Mouse (Mus musculus): ENCODE measurements around the gene Rufy4. TPM values are rescaled to one million over a fixed set of nuclear protein-coding genes. Genes with fewer than 3 reads are reported as not detected.

Gene Rufy4
- polyA plus RNA-seq, 1 experiment from 2014 or later, result not detected

GRCm38 (mm10) chr1:74130883-74131659, 5.7 kb downstream of the Rufy4 start:
- H3K36me3 ChIP-seq (ENCODE audit: control insufficient read depth, insufficient read depth), result no peaks in the 10 kb centered on the region
- 63% methylated on average over 8 of the region's 8 CpGs for WGBS (ENCODE audit: insufficient replicate concordance)
- H3K27ac ChIP-seq (ENCODE audit: low read length), result no peak overlapping the region
- peaks cover 8% of the 10 kb centered on the region; the same call in 1 of the 2 replicates for H3K4me1 ChIP-seq (ENCODE audit: control insufficient read depth, low read depth, low read length)
- ATAC-seq (ENCODE audit: low read depth), result no peak
- no peaks in the 10 kb centered on the region for H3K9me3 ChIP-seq (replicated peaks; ENCODE audit: control insufficient read depth, low read length)
- no peak overlapping the region for H3K9ac ChIP-seq (ENCODE audit: low read depth, low read length)
- no peaks in the 10 kb centered on the region for H3K27me3 ChIP-seq (ENCODE audit: control insufficient read depth, insufficient read depth, low read depth, low read length)
- H3K4me3 ChIP-seq (ENCODE audit: low read depth, low read length), result no peak overlapping the region
- H3K4me2 ChIP-seq (ENCODE audit: low read depth, low read length), result no peak overlapping the region

- no peak overlapping the region for H3K4me3 ChIP-seq (ENCODE audit: low read depth, low read length)
- no peak overlapping the region for H3K4me2 ChIP-seq (ENCODE audit: low read depth, low read length)
- H3K9me3 ChIP-seq (replicated peaks; ENCODE audit: control insufficient read depth, low read length), result no peaks in the 10 kb centered on the region
- 53% methylated on average over 3 of the region's 3 CpGs for WGBS (ENCODE audit: insufficient replicate concordance)
- no peak for ATAC-seq (ENCODE audit: low read depth)
- H3K9ac ChIP-seq (ENCODE audit: low read depth, low read length), result no peak overlapping the region
- no peaks in the 10 kb centered on the region for H3K27me3 ChIP-seq (ENCODE audit: control insufficient read depth, insufficient read depth, low read depth, low read length)
- no peaks in the 10 kb centered on the region for H3K36me3 ChIP-seq (ENCODE audit: control insufficient read depth, insufficient read depth)
- H3K27ac ChIP-seq (ENCODE audit: low read length), result no peak overlapping the region
- peaks cover 8% of the 10 kb centered on the region; the same call in 1 of the 2 replicates for H3K4me1 ChIP-seq (ENCODE audit: control insufficient read depth, low read depth, low read length)
These were observed 6.7 kb downstream of the Rufy4 start for GRCm38 (mm10) chr1:74132011-74132410.

DNA sequence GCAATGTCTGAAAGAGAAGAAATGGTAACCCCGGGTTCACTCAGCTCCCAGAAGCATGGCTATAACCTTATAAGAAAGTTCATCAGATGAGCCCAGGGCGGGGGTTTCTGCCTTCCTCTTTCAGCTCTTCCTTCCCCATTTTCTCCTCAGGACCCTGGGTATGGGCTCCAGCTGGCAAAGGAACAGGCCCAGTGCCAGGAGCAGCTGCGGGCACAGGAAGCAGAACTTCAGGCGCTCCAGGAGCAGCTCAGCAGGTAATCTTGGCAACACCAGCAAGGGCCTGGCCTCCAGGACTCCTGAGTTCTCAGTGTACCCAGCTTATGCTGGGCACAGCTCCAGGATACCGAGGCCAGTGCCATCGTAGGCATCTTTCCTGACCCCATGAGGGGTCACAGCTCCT, 8.6 kb downstream of the Rufy4 start:
- 35% methylated on average over 6 of the region's 6 CpGs for WGBS (ENCODE audit: insufficient replicate concordance)
- H3K9me3 ChIP-seq (replicated peaks; ENCODE audit: control insufficient read depth, low read length), result no peaks in the 10 kb centered on the region
- H3K27ac ChIP-seq (ENCODE audit: low read length), result no peak overlapping the region
- H3K4me2 ChIP-seq (ENCODE audit: low read depth, low read length), result no peak overlapping the region
- H3K4me3 ChIP-seq (ENCODE audit: low read depth, low read length), result no peak overlapping the region
- no peak overlapping the region for H3K9ac ChIP-seq (ENCODE audit: low read depth, low read length)
- no peaks in the 10 kb centered on the region for H3K27me3 ChIP-seq (ENCODE audit: control insufficient read depth, insufficient read depth, low read depth, low read length)
- peaks cover 8% of the 10 kb centered on the region; the same call in 1 of the 2 replicates for H3K4me1 ChIP-seq (ENCODE audit: control insufficient read depth, low read depth, low read length)
- no peaks in the 10 kb centered on the region for H3K36me3 ChIP-seq (ENCODE audit: control insufficient read depth, insufficient read depth)
- no peak for ATAC-seq (ENCODE audit: low read depth)

- Histone ChIP-seq H3K9ac (ENCODE audit: low read depth, low read length) (no peak overlapping the region), H3K4me3 (ENCODE audit: low read depth, low read length) (no peak overlapping the region), H3K27me3 (ENCODE audit: control insufficient read depth, insufficient read depth, low read depth, low read length) (no peaks in the 10 kb centered on the region), H3K9me3 (replicated peaks; ENCODE audit: control insufficient read depth, low read length) (no peaks in the 10 kb centered on the region), H3K4me1 (ENCODE audit: control insufficient read depth, low read depth, low read length) (peaks cover 8% of the 10 kb centered on the region; the same call in 1 of the 2 replicates), H3K27ac (ENCODE audit: low read length) (no peak overlapping the region), H3K4me2 (ENCODE audit: low read depth, low read length) (no peak overlapping the region), H3K36me3 (ENCODE audit: control insufficient read depth, insufficient read depth) (no peaks in the 10 kb centered on the region)
- WGBS (ENCODE audit: insufficient replicate concordance), result 29% methylated on average over 6 of the region's 6 CpGs
- ATAC-seq (ENCODE audit: low read depth), result peak; percentile 37; the same call in 1 of the 2 replicates
These were observed 10.1 kb downstream of the Rufy4 start for GRCm38 (mm10) chr1:74135326-74135950.

DNA sequence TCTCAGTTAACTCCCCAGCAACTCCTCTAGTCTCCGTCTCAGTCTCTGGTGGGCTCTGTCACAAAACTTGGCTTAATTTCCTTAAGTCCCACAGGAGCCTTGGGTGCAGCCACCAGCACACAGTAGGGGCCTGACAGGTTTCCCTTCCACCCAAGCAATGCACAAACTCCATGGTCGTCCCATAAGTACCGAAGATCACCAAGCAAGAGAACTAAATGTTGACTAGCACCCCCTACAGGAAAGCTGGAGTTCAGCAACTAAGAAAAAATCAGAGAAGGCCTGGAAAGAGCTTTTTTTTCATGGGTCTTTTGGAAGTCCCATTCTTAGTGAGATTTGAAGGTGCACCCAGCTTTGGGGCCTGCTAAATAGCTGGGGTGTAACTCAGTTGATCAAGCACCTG, 14.1 kb downstream of the Rufy4 start:
- H3K36me3 ChIP-seq (ENCODE audit: control insufficient read depth, insufficient read depth), result no peaks in the 10 kb centered on the region
- WGBS (ENCODE audit: insufficient replicate concordance), result 38% methylated on average over 3 of the region's 3 CpGs
- H3K9ac ChIP-seq (ENCODE audit: low read depth, low read length), result no peak overlapping the region
- H3K4me1 ChIP-seq (ENCODE audit: control insufficient read depth, low read depth, low read length), result peaks cover 8% of the 10 kb centered on the region; the same call in 1 of the 2 replicates
- H3K27me3 ChIP-seq (ENCODE audit: control insufficient read depth, insufficient read depth, low read depth, low read length), result no peaks in the 10 kb centered on the region
- H3K4me3 ChIP-seq (ENCODE audit: low read depth, low read length), result no peak overlapping the region
- ATAC-seq (ENCODE audit: low read depth), result no peak
- H3K27ac ChIP-seq (ENCODE audit: low read length), result no peak overlapping the region
- no peak overlapping the region for H3K4me2 ChIP-seq (ENCODE audit: low read depth, low read length)
- H3K9me3 ChIP-seq (replicated peaks; ENCODE audit: control insufficient read depth, low read length), result no peaks in the 10 kb centered on the region

- no peaks in the 10 kb centered on the region for H3K36me3 ChIP-seq (ENCODE audit: control insufficient read depth, insufficient read depth)
- ATAC-seq (ENCODE audit: low read depth), result no peak
These were observed 16.4 kb downstream of the Rufy4 start for GRCm38 (mm10) chr1:74141781-74142180.

GRCm38 (mm10) chr1:74149106-74149885, 24.0 kb downstream of the Rufy4 start:
- WGBS (ENCODE audit: insufficient replicate concordance), result 34% methylated on average over 6 of the region's 6 CpGs
- no peaks in the 10 kb centered on the region for H3K36me3 ChIP-seq (ENCODE audit: control insufficient read depth, insufficient read depth)
- peaks cover 6% of the 10 kb centered on the region; the same call in 1 of the 2 replicates for H3K4me1 ChIP-seq (ENCODE audit: control insufficient read depth, low read depth, low read length)
- H3K4me2 ChIP-seq (ENCODE audit: low read depth, low read length), result no peak overlapping the region
- no peak overlapping the region for H3K9ac ChIP-seq (ENCODE audit: low read depth, low read length)
- H3K9me3 ChIP-seq (replicated peaks; ENCODE audit: control insufficient read depth, low read length), result no peaks in the 10 kb centered on the region
- no peak overlapping the region for H3K4me3 ChIP-seq (ENCODE audit: low read depth, low read length)
- H3K27me3 ChIP-seq (ENCODE audit: control insufficient read depth, insufficient read depth, low read depth, low read length), result no peaks in the 10 kb centered on the region
- H3K27ac ChIP-seq (ENCODE audit: low read length), result peak overlapping the region; percentile 29; the same call in 1 of the 2 replicates
- no peak for ATAC-seq (ENCODE audit: low read depth)

More at GRCm38 (mm10) chr1:74141781-74142180, 16.4 kb downstream of the Rufy4 start:
- no peak overlapping the region for H3K9ac ChIP-seq (ENCODE audit: low read depth, low read length)
- no peaks in the 10 kb centered on the region for H3K9me3 ChIP-seq (replicated peaks; ENCODE audit: control insufficient read depth, low read length)
- no peak overlapping the region for H3K4me2 ChIP-seq (ENCODE audit: low read depth, low read length)
- no peaks in the 10 kb centered on the region for H3K27me3 ChIP-seq (ENCODE audit: control insufficient read depth, insufficient read depth, low read depth, low read length)
- no peak overlapping the region for H3K4me3 ChIP-seq (ENCODE audit: low read depth, low read length)
- WGBS (ENCODE audit: insufficient replicate concordance), result 76% methylated on average over 8 of the region's 8 CpGs
- no peaks in the 10 kb centered on the region for H3K4me1 ChIP-seq (ENCODE audit: control insufficient read depth, low read depth, low read length)
- no peak overlapping the region for H3K27ac ChIP-seq (ENCODE audit: low read length)

- WGBS (ENCODE audit: insufficient replicate concordance), result 58% methylated on average over 3 of the region's 3 CpGs
- H3K27ac ChIP-seq (ENCODE audit: low read length), result no peak overlapping the region
- H3K4me3 ChIP-seq (ENCODE audit: low read depth, low read length), result no peak overlapping the region
- peaks cover 6% of the 10 kb centered on the region; the same call in 1 of the 2 replicates for H3K4me1 ChIP-seq (ENCODE audit: control insufficient read depth, low read depth, low read length)
- H3K27me3 ChIP-seq (ENCODE audit: control insufficient read depth, insufficient read depth, low read depth, low read length), result no peaks in the 10 kb centered on the region
- no peak for ATAC-seq (ENCODE audit: low read depth)
- H3K9me3 ChIP-seq (replicated peaks; ENCODE audit: control insufficient read depth, low read length), result no peaks in the 10 kb centered on the region
- H3K9ac ChIP-seq (ENCODE audit: low read depth, low read length), result no peak overlapping the region
- no peak overlapping the region for H3K4me2 ChIP-seq (ENCODE audit: low read depth, low read length)
- no peaks in the 10 kb centered on the region for H3K36me3 ChIP-seq (ENCODE audit: control insufficient read depth, insufficient read depth)
These were observed 24.8 kb downstream of the Rufy4 start for GRCm38 (mm10) chr1:74150101-74150500.
